Mouse (Mus musculus) kidney, postnatal 0 days (tissue): ENCODE results near the gene Kcnip3. TPM values are rescaled to one million over a fixed set of nuclear protein-coding genes. Genes with fewer than 3 reads are reported as not detected.

ENCODE experiments used
- ATAC-seq: fragments of 200-750 bp; cut with Nextera tagmentation; replicated peaks from 2 replicates; pipeline ENCODE4 v1.8.0; 2017; ENCODE audit warnings: low read depth, moderate number of reproducible peaks, moderate TSS enrichment, moderate library complexity; ENCODE audit not compliant: low FRiP score
- DNase-seq: peaks from one replicate; pipeline ENCODE4 v3.0.0-alpha.2; 2016; ENCODE audit warnings: low spot score
- H3K27ac ChIP-seq: fragments of 300-500 bp; sonication (generic); 2 replicates; pipeline ENCODE4 v1.5.1; 2014; ENCODE audit warnings: mild to moderate bottlenecking
- H3K27me3 ChIP-seq: fragments of 300-500 bp; sonication (generic); 2 replicates; pipeline ENCODE4 v1.6.1; 2014; ENCODE audit warnings: low read length, mixed read lengths; ENCODE audit not compliant: insufficient read depth
- H3K36me3 ChIP-seq: fragments of 300-500 bp; sonication (generic); 2 replicates; pipeline ENCODE4 v1.6.1; 2014; ENCODE audit warnings: low read length, mixed read lengths; ENCODE audit not compliant: insufficient read depth
- H3K4me1 ChIP-seq: fragments of 300-500 bp; sonication (generic); replicated peaks from 2 replicates; pipeline ENCODE4 v1.6.1; 2014; ENCODE audit warnings: antibody characterized with exemption, low read length, mixed read lengths; ENCODE audit not compliant: insufficient read depth
- H3K4me2 ChIP-seq: fragments of 300-500 bp; sonication (generic); 2 replicates; pipeline ENCODE4 v1.6.1; 2014; ENCODE audit warnings: mild to moderate bottlenecking, low read length, moderate library complexity, mixed read lengths
- H3K4me3 ChIP-seq: fragments of 300-500 bp; sonication (generic); replicated peaks from 2 replicates; pipeline ENCODE4 v1.5.1; 2014; ENCODE audit warnings: low read depth, low read length
- H3K9ac ChIP-seq: fragments of 300-500 bp; sonication (generic); 2 replicates; pipeline ENCODE4 v1.6.1; 2014; ENCODE audit warnings: low read depth, low read length
- H3K9me3 ChIP-seq: fragments of 300-500 bp; sonication (generic); replicated peaks from 2 replicates; pipeline ENCODE4 v1.6.1; 2016; ENCODE audit warnings: low read length, inconsistent platforms, mixed read lengths
- CTCF ChIP-seq: IDR thresholded peaks from 2 replicates; pipeline ENCODE4 v1.5.1; 2016; ENCODE audit warnings: antibody characterized with exemption, low read depth, mild to moderate bottlenecking, moderate library complexity
- WGBS: fragments of 180-500 bp; shearing (Covaris S2); extraction: QIAGEN DNeasy Blood & Tissue Kit; methylation state at CpG from one replicate; pipeline ENCODE4 v1.1.7; 2014; 5-methylcytosine and 5-hydroxymethylcytosine counted together
- polyA plus RNA-seq: library from polyadenylated mRNA; unstranded; fragments of >200 nt; fragmentation: Nextera tagmentation; extraction: Ambion mirVana; gene quantifications from 2 replicates; pipeline ENCODE4 v1.2.1, GENCODE M21; 2015

The Kcnip3 gene
- 1.6 and 2.5 TPM in 2 replicates for polyA plus RNA-seq

GRCm38 (mm10) chr2:127522006-127522441 lies at the start of gene Kcnip3:
Gene Kcnip3, minus strand, starts transcription at chr2:127522094.
- Histone ChIP-seq H3K27ac (no peak within 1 kb of the TSS), H3K4me1 (peaks cover 14% of the 10 kb centered on the region), H3K9me3 (no peaks in the 10 kb centered on the region), H3K27me3 (no peaks in the 10 kb centered on the region), H3K4me2 (peak within 1 kb of the TSS; percentile 48), H3K9ac (no peak within 1 kb of the TSS), H3K4me3 (peak within 1 kb of the TSS; percentile 7), H3K36me3 (no peaks in the 10 kb centered on the region)
- TF ChIP-seq CTCF = no peak
- 3% methylated on average over 10 of the region's 10 CpGs for WGBS
- peak; percentile 67 for ATAC-seq
- DNase-seq = peak; percentile 59

GRCm38 (mm10) chr2:127559070-127559966 lies 37.4 kb upstream of the Kcnip3 start:
- DNase-seq (peak; percentile 94), ATAC-seq (peak; percentile 95)
- Histone ChIP-seq H3K4me3 (no peak overlapping the region), H3K36me3 (no peaks in the 10 kb centered on the region), H3K27ac (no peak overlapping the region), H3K9me3 (no peaks in the 10 kb centered on the region), H3K27me3 (no peaks in the 10 kb centered on the region), H3K9ac (no peak overlapping the region), H3K4me1 (no peaks in the 10 kb centered on the region), H3K4me2 (peak overlapping the region; percentile 31; the same call in 1 of the 2 replicates)
- TF ChIP-seq CTCF = peak; percentile 86
- 18% methylated on average over 18 of the region's 18 CpGs for whole genome bisulfite sequencing

GRCm38 (mm10) chr2:127551078-127551477 lies 29.2 kb upstream of the Kcnip3 start:
- TF ChIP-seq CTCF = peak; percentile 66
- Histone ChIP-seq H3K27me3 (no peaks in the 10 kb centered on the region), H3K9me3 (no peaks in the 10 kb centered on the region), H3K4me1 (no peaks in the 10 kb centered on the region), H3K4me2 (no peak overlapping the region), H3K27ac (no peak overlapping the region), H3K36me3 (no peaks in the 10 kb centered on the region), H3K9ac (no peak overlapping the region), H3K4me3 (no peak overlapping the region)
- ATAC-seq (0 out of 2 replicates have a peak, but pooled peaks have one; percentile 21), DNase-seq (peak; percentile 45)
- WGBS = 45% methylated on average over 5 of the region's 5 CpGs

GRCm38 (mm10) chr2:127550446-127550845 lies 28.6 kb upstream of the Kcnip3 start:
- DNase-seq = no peak
- no peak for ATAC-seq
- no peaks in the 10 kb centered on the region for H3K36me3 ChIP-seq
- 75% methylated on average over 1 of the region's 1 CpGs for WGBS
- H3K9me3 ChIP-seq = no peaks in the 10 kb centered on the region
- no peak for TF ChIP-seq CTCF
- H3K4me1 ChIP-seq = no peaks in the 10 kb centered on the region
- no peak overlapping the region for H3K4me3 ChIP-seq
- no peak overlapping the region for H3K9ac ChIP-seq
- H3K27ac ChIP-seq = no peak overlapping the region
- H3K27me3 ChIP-seq = no peaks in the 10 kb centered on the region
- H3K4me2 ChIP-seq = no peak overlapping the region

GRCm38 (mm10) chr2:127549711-127550110 lies 27.8 kb upstream of the Kcnip3 start:
- Histone ChIP-seq H3K4me2 (no peak overlapping the region), H3K9me3 (no peaks in the 10 kb centered on the region), H3K9ac (no peak overlapping the region), H3K4me3 (no peak overlapping the region), H3K27ac (no peak overlapping the region), H3K4me1 (no peaks in the 10 kb centered on the region), H3K27me3 (no peaks in the 10 kb centered on the region), H3K36me3 (no peaks in the 10 kb centered on the region)
- no peak for ATAC-seq
- TF ChIP-seq CTCF = no peak
- no peak for DNase-seq

- Histone ChIP-seq H3K27me3 (no peaks in the 10 kb centered on the region), H3K27ac (no peak overlapping the region), H3K4me2 (no peak overlapping the region), H3K4me1 (no peaks in the 10 kb centered on the region), H3K4me3 (no peak overlapping the region), H3K36me3 (no peaks in the 10 kb centered on the region), H3K9ac (no peak overlapping the region), H3K9me3 (no peaks in the 10 kb centered on the region)
- ATAC-seq = no peak
- no peak for TF ChIP-seq CTCF
- no peak for DNase-seq
- 79% methylated on average over 5 of the region's 5 CpGs for WGBS
Measured at GRCm38 (mm10) chr2:127548342-127549074, 26.6 kb upstream of the Kcnip3 start.
